Mouse (Mus musculus): Measurements from ENCODE around the gene Gm17268. TPM values are rescaled to one million over a fixed set of nuclear protein-coding genes. Genes with fewer than 3 reads are reported as not detected.

The Gm17268 gene
- polyA plus RNA-seq, 1 experiment from 2014 or later, result not detected

GRCm38 (mm10) chr11:82019793-82020192 is 18.6 kb downstream of the Gm17268 start:
- Histone ChIP-seq H3K36me3 (ENCODE audit: control insufficient read depth, insufficient read depth, low read length) (no peaks in the 10 kb centered on the region), H3K27me3 (ENCODE audit: control insufficient read depth, insufficient read depth, low read length) (no peaks in the 10 kb centered on the region), H3K4me3 (ENCODE audit: low read length) (no peak overlapping the region), H3K4me1 (ENCODE audit: control insufficient read depth, insufficient read depth, low read length) (no peaks in the 10 kb centered on the region), H3K9ac (ENCODE audit: low read depth, low read length) (no peak overlapping the region), H3K27ac (ENCODE audit: low read depth, low read length) (no peak overlapping the region), H3K4me2 (replicated peaks; ENCODE audit: low read depth, low read length) (no peak overlapping the region), H3K9me3 (ENCODE audit: control insufficient read depth, low read length) (no peaks in the 10 kb centered on the region)
- ATAC-seq (ENCODE audit: low FRiP score, low TSS enrichment), result no peak

DNA sequence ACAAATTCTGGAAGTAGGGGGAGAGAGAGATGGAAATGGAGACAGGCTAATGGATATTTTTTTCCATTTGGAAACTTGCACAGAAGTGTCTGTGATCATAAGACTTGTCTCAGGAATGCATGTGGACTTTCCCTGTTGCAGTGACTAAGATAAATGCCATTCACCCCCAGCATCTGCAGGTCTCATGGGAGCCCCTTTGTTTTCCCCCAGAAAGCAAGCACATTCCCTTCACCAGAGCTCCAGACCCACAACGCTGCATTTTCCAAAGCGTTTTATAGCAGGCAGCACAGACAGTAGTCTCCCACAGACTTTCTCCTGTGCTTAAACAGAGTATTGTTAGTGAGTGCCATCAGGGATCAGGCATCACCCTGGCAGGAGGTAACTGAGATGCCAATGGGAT is 19.0 kb downstream of the Gm17268 start:
- no peak overlapping the region for H3K4me2 ChIP-seq (replicated peaks; ENCODE audit: low read depth, low read length)
- ATAC-seq (ENCODE audit: low FRiP score, low TSS enrichment), result no peak
- WGBS, result 38% methylated on average over 2 of the region's 2 CpGs

DNA sequence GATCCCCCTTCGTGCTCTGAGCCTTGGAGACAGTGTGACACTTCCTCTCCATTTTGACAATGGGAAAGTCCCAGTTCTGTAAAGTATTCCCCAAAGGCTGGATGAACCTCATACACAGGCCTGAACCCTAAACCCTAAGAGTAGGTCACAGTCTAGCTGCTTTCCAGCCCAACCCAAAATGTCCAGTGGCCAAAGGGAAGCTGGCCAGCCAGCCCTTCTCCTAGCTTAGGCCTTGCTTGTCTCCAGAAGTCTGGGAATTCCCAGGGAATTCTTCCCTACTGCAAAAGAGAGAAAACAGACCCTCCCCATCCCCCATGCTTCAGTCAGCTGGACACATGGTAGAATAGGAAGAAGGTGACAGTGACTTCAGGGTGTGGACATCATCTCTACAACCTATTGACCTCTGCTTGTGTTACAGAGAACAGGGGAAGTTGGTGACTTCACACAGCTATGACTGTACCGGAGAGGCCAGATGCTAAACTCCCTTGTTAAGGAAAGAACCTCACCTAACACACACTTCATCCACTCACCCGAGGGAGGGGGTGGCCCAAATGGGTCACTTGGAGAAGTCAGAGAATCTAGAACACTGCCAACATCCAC is 22.1 kb downstream of the Gm17268 start:
- H3K4me3 ChIP-seq (ENCODE audit: low read length), result no peak overlapping the region
- no peaks in the 10 kb centered on the region for H3K36me3 ChIP-seq (ENCODE audit: control insufficient read depth, insufficient read depth, low read length)
- no peaks in the 10 kb centered on the region for H3K9me3 ChIP-seq (ENCODE audit: control insufficient read depth, low read length)
- ATAC-seq (ENCODE audit: low FRiP score, low TSS enrichment), result no peak
- no peaks in the 10 kb centered on the region for H3K27me3 ChIP-seq (ENCODE audit: control insufficient read depth, insufficient read depth, low read length)
- H3K4me2 ChIP-seq (replicated peaks; ENCODE audit: low read depth, low read length), result no peak overlapping the region
- 76% methylated on average over 3 of the region's 3 CpGs for WGBS
- no peak overlapping the region for H3K9ac ChIP-seq (ENCODE audit: low read depth, low read length)
- no peaks in the 10 kb centered on the region for H3K4me1 ChIP-seq (ENCODE audit: control insufficient read depth, insufficient read depth, low read length)
- no peak overlapping the region for H3K27ac ChIP-seq (ENCODE audit: low read depth, low read length)

More for the DNA sequence above, 19.0 kb downstream of the Gm17268 start:
- H3K27me3 ChIP-seq (ENCODE audit: control insufficient read depth, insufficient read depth, low read length), result no peaks in the 10 kb centered on the region
- no peaks in the 10 kb centered on the region for H3K4me1 ChIP-seq (ENCODE audit: control insufficient read depth, insufficient read depth, low read length)
- H3K4me3 ChIP-seq (ENCODE audit: low read length), result no peak overlapping the region
- no peaks in the 10 kb centered on the region for H3K36me3 ChIP-seq (ENCODE audit: control insufficient read depth, insufficient read depth, low read length)
- H3K9ac ChIP-seq (ENCODE audit: low read depth, low read length), result no peak overlapping the region
- no peak overlapping the region for H3K27ac ChIP-seq (ENCODE audit: low read depth, low read length)
- no peaks in the 10 kb centered on the region for H3K9me3 ChIP-seq (ENCODE audit: control insufficient read depth, low read length)

GRCm38 (mm10) chr11:82015066-82015465 is 23.3 kb downstream of the Gm17268 start:
- no peaks in the 10 kb centered on the region for H3K36me3 ChIP-seq (ENCODE audit: control insufficient read depth, insufficient read depth, low read length)
- no peak overlapping the region for H3K27ac ChIP-seq (ENCODE audit: low read depth, low read length)
- no peaks in the 10 kb centered on the region for H3K4me1 ChIP-seq (ENCODE audit: control insufficient read depth, insufficient read depth, low read length)
- H3K4me2 ChIP-seq (replicated peaks; ENCODE audit: low read depth, low read length), result no peak overlapping the region
- H3K9ac ChIP-seq (ENCODE audit: low read depth, low read length), result no peak overlapping the region
- 65% methylated on average over 2 of the region's 2 CpGs for WGBS
- H3K27me3 ChIP-seq (ENCODE audit: control insufficient read depth, insufficient read depth, low read length), result no peaks in the 10 kb centered on the region
- ATAC-seq (ENCODE audit: low FRiP score, low TSS enrichment), result no peak
- no peak overlapping the region for H3K4me3 ChIP-seq (ENCODE audit: low read length)
- H3K9me3 ChIP-seq (ENCODE audit: control insufficient read depth, low read length), result no peaks in the 10 kb centered on the region

GRCm38 (mm10) chr11:82013756-82014155 is 24.6 kb downstream of the Gm17268 start:
- Histone ChIP-seq H3K36me3 (ENCODE audit: control insufficient read depth, insufficient read depth, low read length) (no peaks in the 10 kb centered on the region), H3K4me3 (ENCODE audit: low read length) (no peak overlapping the region), H3K9ac (ENCODE audit: low read depth, low read length) (no peak overlapping the region), H3K4me2 (replicated peaks; ENCODE audit: low read depth, low read length) (no peak overlapping the region), H3K27ac (ENCODE audit: low read depth, low read length) (no peak overlapping the region), H3K9me3 (ENCODE audit: control insufficient read depth, low read length) (no peaks in the 10 kb centered on the region), H3K4me1 (ENCODE audit: control insufficient read depth, insufficient read depth, low read length) (no peaks in the 10 kb centered on the region), H3K27me3 (ENCODE audit: control insufficient read depth, insufficient read depth, low read length) (no peaks in the 10 kb centered on the region)
- WGBS, result 27% methylated on average over 1 of the region's 1 CpGs
- ATAC-seq (ENCODE audit: low FRiP score, low TSS enrichment), result no peak

GRCm38 (mm10) chr11:82011411-82012193 is 26.8 kb downstream of the Gm17268 start:
- H3K27ac ChIP-seq (ENCODE audit: low read depth, low read length), result no peak overlapping the region
- no peak overlapping the region for H3K4me3 ChIP-seq (ENCODE audit: low read length)
- no peaks in the 10 kb centered on the region for H3K36me3 ChIP-seq (ENCODE audit: control insufficient read depth, insufficient read depth, low read length)
- no peaks in the 10 kb centered on the region for H3K9me3 ChIP-seq (ENCODE audit: control insufficient read depth, low read length)
- H3K4me2 ChIP-seq (replicated peaks; ENCODE audit: low read depth, low read length), result no peak overlapping the region
- no peaks in the 10 kb centered on the region for H3K27me3 ChIP-seq (ENCODE audit: control insufficient read depth, insufficient read depth, low read length)
- H3K9ac ChIP-seq (ENCODE audit: low read depth, low read length), result no peak overlapping the region
- no peaks in the 10 kb centered on the region for H3K4me1 ChIP-seq (ENCODE audit: control insufficient read depth, insufficient read depth, low read length)
- 68% methylated on average over 8 of the region's 8 CpGs for WGBS
- no peak for ATAC-seq (ENCODE audit: low FRiP score, low TSS enrichment)

DNA sequence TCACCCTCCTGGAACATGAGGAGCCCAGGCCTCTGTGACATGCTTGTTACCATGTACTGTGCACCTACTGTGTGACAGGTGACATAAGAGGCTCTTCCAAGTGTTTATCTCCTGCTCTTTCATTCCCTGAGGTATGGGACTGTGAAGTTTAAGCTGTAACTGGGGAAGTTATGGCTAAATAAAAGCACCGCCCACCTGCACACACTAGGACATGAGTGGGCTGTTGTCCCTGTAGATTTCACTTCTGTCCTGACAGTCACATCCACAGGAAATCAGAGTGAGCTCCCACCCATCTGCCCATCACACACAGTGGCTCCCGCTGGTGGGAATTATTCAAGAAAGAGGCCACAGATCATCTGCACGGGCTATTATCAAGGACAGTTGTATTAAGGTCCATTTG is 28.2 kb downstream of the Gm17268 start:
- ATAC-seq (ENCODE audit: low FRiP score, low TSS enrichment), result no peak
- H3K4me2 ChIP-seq (replicated peaks; ENCODE audit: low read depth, low read length), result no peak overlapping the region
- WGBS, result 94% methylated on average over 3 of the region's 3 CpGs
- no peak overlapping the region for H3K27ac ChIP-seq (ENCODE audit: low read depth, low read length)
- no peak overlapping the region for H3K9ac ChIP-seq (ENCODE audit: low read depth, low read length)
- no peak overlapping the region for H3K4me3 ChIP-seq (ENCODE audit: low read length)
- H3K36me3 ChIP-seq (ENCODE audit: control insufficient read depth, insufficient read depth, low read length), result no peaks in the 10 kb centered on the region
- no peaks in the 10 kb centered on the region for H3K27me3 ChIP-seq (ENCODE audit: control insufficient read depth, insufficient read depth, low read length)
- no peaks in the 10 kb centered on the region for H3K9me3 ChIP-seq (ENCODE audit: control insufficient read depth, low read length)
- H3K4me1 ChIP-seq (ENCODE audit: control insufficient read depth, insufficient read depth, low read length), result no peaks in the 10 kb centered on the region

DNA sequence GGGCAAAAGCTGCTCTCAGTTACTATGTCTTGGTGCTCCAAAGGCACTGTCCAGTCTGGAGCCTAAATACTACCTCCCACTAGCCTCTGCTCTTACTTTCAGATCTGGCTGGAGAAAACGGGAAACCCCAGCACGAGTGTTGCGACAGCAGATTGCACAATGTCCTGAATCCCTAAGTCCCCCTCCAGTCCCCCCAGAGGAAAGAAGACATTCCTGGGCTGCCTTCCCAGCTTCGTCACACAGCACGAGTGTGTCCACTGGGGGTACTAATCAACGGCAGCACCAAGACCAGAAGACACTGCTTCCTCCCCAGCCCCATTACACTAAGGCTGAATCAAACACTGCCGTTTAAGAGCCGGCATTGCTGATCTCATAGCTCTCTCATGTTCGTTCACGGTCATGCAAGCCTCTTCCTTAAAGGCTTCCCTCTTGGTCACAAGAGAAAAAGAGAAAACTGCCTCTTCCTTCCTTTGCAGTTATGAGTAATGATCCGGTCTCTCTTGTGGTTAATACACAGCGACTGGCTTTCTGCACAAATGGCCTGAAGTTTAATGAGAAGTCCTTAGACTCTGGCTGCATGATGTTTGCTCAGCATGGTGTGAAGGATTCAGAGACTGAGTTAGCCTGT is 31.5 kb downstream of the Gm17268 start:
- H3K4me2 ChIP-seq (replicated peaks; ENCODE audit: low read depth, low read length), result no peak overlapping the region
- H3K27me3 ChIP-seq (ENCODE audit: control insufficient read depth, insufficient read depth, low read length), result no peaks in the 10 kb centered on the region
- H3K27ac ChIP-seq (ENCODE audit: low read depth, low read length), result no peak overlapping the region
- H3K4me1 ChIP-seq (ENCODE audit: control insufficient read depth, insufficient read depth, low read length), result no peaks in the 10 kb centered on the region
- WGBS, result 61% methylated on average over 12 of the region's 12 CpGs
- H3K36me3 ChIP-seq (ENCODE audit: control insufficient read depth, insufficient read depth, low read length), result no peaks in the 10 kb centered on the region
- H3K9me3 ChIP-seq (ENCODE audit: control insufficient read depth, low read length), result no peaks in the 10 kb centered on the region
- H3K4me3 ChIP-seq (ENCODE audit: low read length), result no peak overlapping the region
- no peak overlapping the region for H3K9ac ChIP-seq (ENCODE audit: low read depth, low read length)
- ATAC-seq (ENCODE audit: low FRiP score, low TSS enrichment), result no peak

DNA sequence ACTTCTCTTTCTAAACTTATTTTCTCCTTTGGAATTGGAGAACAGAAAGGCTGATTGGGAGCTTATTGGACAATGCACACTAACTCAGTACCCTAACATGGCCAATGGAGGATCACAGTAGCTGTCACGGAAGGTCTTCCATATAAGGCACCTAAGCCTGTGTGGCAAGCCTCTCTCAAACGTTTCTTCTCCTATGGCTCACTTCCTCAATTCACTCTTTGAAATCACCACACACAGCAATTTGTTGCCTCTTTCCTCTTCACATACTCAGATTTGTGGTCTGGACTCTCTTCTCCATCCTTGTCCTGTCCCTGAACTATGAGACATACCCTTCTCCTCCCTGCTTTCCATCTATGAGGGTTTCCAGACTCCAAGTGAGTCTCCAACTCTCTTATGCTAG is 33.6 kb downstream of the Gm17268 start:
- ATAC-seq (ENCODE audit: low FRiP score, low TSS enrichment), result no peak
- 64% methylated on average over 2 of the region's 2 CpGs for WGBS
- Histone ChIP-seq H3K4me1 (ENCODE audit: control insufficient read depth, insufficient read depth, low read length) (no peaks in the 10 kb centered on the region), H3K27me3 (ENCODE audit: control insufficient read depth, insufficient read depth, low read length) (no peaks in the 10 kb centered on the region), H3K4me2 (replicated peaks; ENCODE audit: low read depth, low read length) (no peak overlapping the region), H3K9me3 (ENCODE audit: control insufficient read depth, low read length) (no peaks in the 10 kb centered on the region), H3K27ac (ENCODE audit: low read depth, low read length) (no peak overlapping the region), H3K36me3 (ENCODE audit: control insufficient read depth, insufficient read depth, low read length) (no peaks in the 10 kb centered on the region), H3K4me3 (ENCODE audit: low read length) (no peak overlapping the region), H3K9ac (ENCODE audit: low read depth, low read length) (no peak overlapping the region)
